Mouse (Mus musculus): ENCODE measurements at regions not wholly inside any gene's neighbourhood (a gene's known extent, or its start where the extent isn't known, plus 50 kb on each side); places are given as distances from the start of the nearest gene placed in this dataset.

GRCm38 (mm10) chr1:155000301-155000700 lies 99.1 kb downstream of the Ier5 start:
- TF ChIP-seq CTCF (IDR thresholded peaks at IDR 0.05; ENCODE audit: low read depth) (no peak), EP300 (IDR thresholded peaks at IDR 0.05; ENCODE audit: low read depth) (no peak)
- Histone ChIP-seq H3K36me3 (replicated peaks; ENCODE audit: insufficient read depth, low read length) (no peaks in the 10 kb centered on the region), H3K4me3 (ENCODE audit: low read depth, low read length) (no peak overlapping the region), H3K27me3 (ENCODE audit: insufficient read depth, low read length) (no peaks in the 10 kb centered on the region), H3K4me2 (ENCODE audit: low read depth, low read length) (no peak overlapping the region), H3K9me3 (ENCODE audit: low read length) (no peaks in the 10 kb centered on the region), H3K4me1 (ENCODE audit: insufficient read depth) (no peaks in the 10 kb centered on the region), H3K9ac (replicated peaks) (no peak overlapping the region), H3K27ac (ENCODE audit: low read depth) (no peak overlapping the region)
- ATAC-seq (no peak), DNase-seq (no peak)

- WGBS (ENCODE audit: insufficient replicate concordance), result 67% methylated on average over 9 of the region's 9 CpGs
- Histone ChIP-seq H3K4me2 (ENCODE audit: low read depth, low read length) (no peak overlapping the region), H3K36me3 (replicated peaks; ENCODE audit: insufficient read depth, low read length) (no peaks in the 10 kb centered on the region), H3K4me1 (ENCODE audit: insufficient read depth) (no peaks in the 10 kb centered on the region), H3K9ac (replicated peaks) (no peak overlapping the region), H3K4me3 (ENCODE audit: low read depth, low read length) (no peak overlapping the region), H3K27me3 (ENCODE audit: insufficient read depth, low read length) (no peaks in the 10 kb centered on the region), H3K9me3 (ENCODE audit: low read length) (no peaks in the 10 kb centered on the region), H3K27ac (ENCODE audit: low read depth) (no peak overlapping the region)
- ATAC-seq (no peak), DNase-seq (no peak)
- TF ChIP-seq CTCF (IDR thresholded peaks at IDR 0.05; ENCODE audit: low read depth), result no peak
- TF ChIP-seq EP300 (IDR thresholded peaks at IDR 0.05; ENCODE audit: low read depth), result no peak
Measured at GRCm38 (mm10) chr1:154999501-155000131, 99.8 kb downstream of the Ier5 start.

GRCm38 (mm10) chr1:154995778-154996390 lies 103.6 kb downstream of the Ier5 start:
- Histone ChIP-seq H3K27ac (ENCODE audit: low read depth) (no peak overlapping the region), H3K4me2 (ENCODE audit: low read depth, low read length) (no peak overlapping the region), H3K9ac (replicated peaks) (no peak overlapping the region), H3K36me3 (replicated peaks; ENCODE audit: insufficient read depth, low read length) (no peaks in the 10 kb centered on the region), H3K9me3 (ENCODE audit: low read length) (no peaks in the 10 kb centered on the region), H3K4me1 (ENCODE audit: insufficient read depth) (no peaks in the 10 kb centered on the region), H3K27me3 (ENCODE audit: insufficient read depth, low read length) (no peaks in the 10 kb centered on the region), H3K4me3 (ENCODE audit: low read depth, low read length) (no peak overlapping the region)
- WGBS (ENCODE audit: insufficient replicate concordance), result 71% methylated on average over 9 of the region's 9 CpGs
- DNase-seq, result no peak
- ATAC-seq, result no peak
- TF ChIP-seq CTCF (IDR thresholded peaks at IDR 0.05; ENCODE audit: low read depth), result no peak
- TF ChIP-seq EP300 (IDR thresholded peaks at IDR 0.05; ENCODE audit: low read depth), result no peak

- Histone ChIP-seq H3K4me3 (ENCODE audit: low read depth, low read length) (no peak overlapping the region), H3K4me2 (ENCODE audit: low read depth, low read length) (no peak overlapping the region), H3K9me3 (ENCODE audit: low read length) (no peaks in the 10 kb centered on the region), H3K9ac (replicated peaks) (no peak overlapping the region), H3K27ac (ENCODE audit: low read depth) (no peak overlapping the region), H3K27me3 (ENCODE audit: insufficient read depth, low read length) (no peaks in the 10 kb centered on the region), H3K36me3 (replicated peaks; ENCODE audit: insufficient read depth, low read length) (no peaks in the 10 kb centered on the region), H3K4me1 (ENCODE audit: insufficient read depth) (no peaks in the 10 kb centered on the region)
- no peak for TF ChIP-seq CTCF (IDR thresholded peaks at IDR 0.05; ENCODE audit: low read depth)
- no peak for TF ChIP-seq EP300 (IDR thresholded peaks at IDR 0.05; ENCODE audit: low read depth)
- ATAC-seq (no peak), DNase-seq (no peak)
- WGBS (ENCODE audit: insufficient replicate concordance), result 84% methylated on average over 21 of the region's 21 CpGs
Measured at GRCm38 (mm10) chr1:154993927-154994856, 105.2 kb downstream of the Ier5 start.

GRCm38 (mm10) chr1:154983325-154983724 lies 99.0 kb upstream of the Cacna1e start:
- H3K27ac ChIP-seq (ENCODE audit: low read depth), result no peak overlapping the region
- no peaks in the 10 kb centered on the region for H3K36me3 ChIP-seq (replicated peaks; ENCODE audit: insufficient read depth, low read length)
- TF ChIP-seq CTCF (IDR thresholded peaks at IDR 0.05; ENCODE audit: low read depth) (no peak), EP300 (IDR thresholded peaks at IDR 0.05; ENCODE audit: low read depth) (no peak)
- H3K9ac ChIP-seq (replicated peaks), result no peak overlapping the region
- WGBS (ENCODE audit: insufficient replicate concordance), result 52% methylated on average over 7 of the region's 7 CpGs
- H3K9me3 ChIP-seq (ENCODE audit: low read length), result no peaks in the 10 kb centered on the region
- no peaks in the 10 kb centered on the region for H3K27me3 ChIP-seq (ENCODE audit: insufficient read depth, low read length)
- H3K4me3 ChIP-seq (ENCODE audit: low read depth, low read length), result no peak overlapping the region
- H3K4me1 ChIP-seq (ENCODE audit: insufficient read depth), result no peaks in the 10 kb centered on the region
- ATAC-seq (no peak), DNase-seq (no peak)
- H3K4me2 ChIP-seq (ENCODE audit: low read depth, low read length), result no peak overlapping the region

- H3K4me1 ChIP-seq (ENCODE audit: insufficient read depth), result no peaks in the 10 kb centered on the region
- H3K9ac ChIP-seq (replicated peaks), result no peak overlapping the region
- no peak overlapping the region for H3K27ac ChIP-seq (ENCODE audit: low read depth)
- DNase-seq, result no peak
- no peaks in the 10 kb centered on the region for H3K36me3 ChIP-seq (replicated peaks; ENCODE audit: insufficient read depth, low read length)
- no peak for ATAC-seq
- no peak overlapping the region for H3K4me3 ChIP-seq (ENCODE audit: low read depth, low read length)
- no peaks in the 10 kb centered on the region for H3K27me3 ChIP-seq (ENCODE audit: insufficient read depth, low read length)
- WGBS (ENCODE audit: insufficient replicate concordance), result 76% methylated on average over 9 of the region's 9 CpGs
- H3K4me2 ChIP-seq (ENCODE audit: low read depth, low read length), result no peak overlapping the region
- no peaks in the 10 kb centered on the region for H3K9me3 ChIP-seq (ENCODE audit: low read length)
- TF ChIP-seq EP300 (IDR thresholded peaks at IDR 0.05; ENCODE audit: low read depth) (no peak), CTCF (IDR thresholded peaks at IDR 0.05; ENCODE audit: low read depth) (no peak)
Measured at GRCm38 (mm10) chr1:154982836-154983235, 98.5 kb upstream of the Cacna1e start.
